Mouse (Mus musculus) forebrain, embryonic 10.5 days (tissue): ENCODE measurements at regions not wholly inside any gene's neighbourhood (a gene's known extent, or its start where the extent isn't known, plus 50 kb on each side); places are given as distances from the start of the nearest gene placed in this dataset.

Experiments
- DNase-seq: peaks from one replicate; pipeline ENCODE4 v3.0.0-alpha.2; 2017; ENCODE audit warnings: low spot score; ENCODE audit errors: extremely low spot score
- H3K27ac ChIP-seq: fragments of 300-500 bp; sonication (generic); 2 replicates; pipeline ENCODE4 v1.5.1; 2016; ENCODE audit warnings: mild to moderate bottlenecking
- H3K27me3 ChIP-seq: fragments of 300-500 bp; sonication (generic); 2 replicates; pipeline ENCODE4 v1.6.1; 2016; ENCODE audit warnings: mild to moderate bottlenecking; ENCODE audit not compliant: poor library complexity, severe bottlenecking
- H3K36me3 ChIP-seq: fragments of 300-500 bp; sonication (generic); replicated peaks from 2 replicates; pipeline ENCODE4 v1.6.1; 2016; ENCODE audit warnings: mild to moderate bottlenecking, moderate library complexity
- H3K4me1 ChIP-seq: fragments of 300-500 bp; sonication (generic); 2 replicates; pipeline ENCODE4 v1.6.1; 2016
- H3K4me3 ChIP-seq: fragments of 300-500 bp; sonication (generic); 2 replicates; pipeline ENCODE4 v1.5.1; 2016; ENCODE audit warnings: mild to moderate bottlenecking, moderate library complexity
- H3K9me3 ChIP-seq: fragments of 300-500 bp; sonication (generic); 2 replicates; pipeline ENCODE4 v1.6.1; 2016; ENCODE audit warnings: mild to moderate bottlenecking, moderate library complexity
- WGBS: fragments of 180-500 bp; shearing (Covaris S2); methylation state at CpG from one replicate; pipeline ENCODE4 v1.1.7; 2016; 5-methylcytosine and 5-hydroxymethylcytosine counted together

- H3K4me1 ChIP-seq: no peaks in the 10 kb centered on the region
- no peaks in the 10 kb centered on the region for H3K9me3 ChIP-seq
Measured at GRCm38 (mm10) chr10:111777559-111777958, 194.9 kb upstream of the Krr1 start.

GRCm38 (mm10) chr10:111778111-111778510 is 194.4 kb upstream of the Krr1 start:
- no peaks in the 10 kb centered on the region for H3K27me3 ChIP-seq
- H3K36me3 ChIP-seq: no peaks in the 10 kb centered on the region
- H3K27ac ChIP-seq: no peak overlapping the region
- no peak for DNase-seq
- H3K4me1 ChIP-seq: peaks cover 2% of the 10 kb centered on the region
- H3K9me3 ChIP-seq: no peaks in the 10 kb centered on the region
- H3K4me3 ChIP-seq: no peak overlapping the region
- WGBS: 82% methylated on average over 5 of the region's 5 CpGs

More at GRCm38 (mm10) chr10:111777559-111777958, 194.9 kb upstream of the Krr1 start:
- no peak overlapping the region for H3K4me3 ChIP-seq
- no peak overlapping the region for H3K27ac ChIP-seq
- H3K36me3 ChIP-seq: no peaks in the 10 kb centered on the region
- DNase-seq: no peak
- no peaks in the 10 kb centered on the region for H3K27me3 ChIP-seq

- Histone ChIP-seq H3K27ac (no peak overlapping the region), H3K4me3 (no peak overlapping the region), H3K9me3 (no peaks in the 10 kb centered on the region), H3K27me3 (no peaks in the 10 kb centered on the region), H3K36me3 (no peaks in the 10 kb centered on the region), H3K4me1 (peaks cover 13% of the 10 kb centered on the region)
- 92% methylated on average over 7 of the region's 7 CpGs for WGBS
- DNase-seq: no peak
Measured at GRCm38 (mm10) chr10:111779956-111780355, 192.5 kb upstream of the Krr1 start.

GRCm38 (mm10) chr10:111782195-111782810 is 190.2 kb upstream of the Krr1 start:
- Histone ChIP-seq H3K9me3 (no peaks in the 10 kb centered on the region), H3K4me3 (no peak overlapping the region), H3K36me3 (no peaks in the 10 kb centered on the region), H3K27ac (no peak overlapping the region), H3K27me3 (no peaks in the 10 kb centered on the region), H3K4me1 (peaks cover 17% of the 10 kb centered on the region)
- WGBS: 89% methylated on average over 22 of the region's 22 CpGs
- no peak for DNase-seq

GRCm38 (mm10) chr10:111783496-111783895 is 189.0 kb upstream of the Krr1 start:
- WGBS: 63% methylated on average over 3 of the region's 3 CpGs
- Histone ChIP-seq H3K27me3 (no peaks in the 10 kb centered on the region), H3K4me1 (peaks cover 21% of the 10 kb centered on the region), H3K9me3 (no peaks in the 10 kb centered on the region), H3K4me3 (no peak overlapping the region), H3K27ac (peak overlapping the region; percentile 30; the same call in 1 of the 2 replicates), H3K36me3 (no peaks in the 10 kb centered on the region)
- no peak for DNase-seq

GRCm38 (mm10) chr10:111784065-111784853 is 188.2 kb upstream of the Krr1 start:
- DNase-seq: no peak
- 79% methylated on average over 12 of the region's 12 CpGs for WGBS

GRCm38 (mm10) chr10:111787175-111787574 is 185.3 kb upstream of the Krr1 start:
- H3K4me1 ChIP-seq: peaks cover 21% of the 10 kb centered on the region
- no peak overlapping the region for H3K4me3 ChIP-seq
- 75% methylated on average over 9 of the region's 9 CpGs for WGBS
- H3K27ac ChIP-seq: no peak overlapping the region
- H3K36me3 ChIP-seq: no peaks in the 10 kb centered on the region
- no peaks in the 10 kb centered on the region for H3K9me3 ChIP-seq
- no peaks in the 10 kb centered on the region for H3K27me3 ChIP-seq
- DNase-seq: no peak

More at GRCm38 (mm10) chr10:111784065-111784853, 188.2 kb upstream of the Krr1 start:
- no peak overlapping the region for H3K4me3 ChIP-seq
- H3K27me3 ChIP-seq: no peaks in the 10 kb centered on the region
- no peaks in the 10 kb centered on the region for H3K9me3 ChIP-seq
- no peaks in the 10 kb centered on the region for H3K36me3 ChIP-seq
- peaks cover 21% of the 10 kb centered on the region for H3K4me1 ChIP-seq
- H3K27ac ChIP-seq: no peak overlapping the region

GRCm38 (mm10) chr10:111789264-111789663 is 183.2 kb upstream of the Krr1 start:
- no peak for DNase-seq
- Histone ChIP-seq H3K4me1 (peaks cover 9% of the 10 kb centered on the region; the same call in 1 of the 2 replicates), H3K36me3 (no peaks in the 10 kb centered on the region), H3K27me3 (no peaks in the 10 kb centered on the region), H3K9me3 (no peaks in the 10 kb centered on the region), H3K27ac (no peak overlapping the region), H3K4me3 (no peak overlapping the region)
- WGBS: 94% methylated on average over 9 of the region's 9 CpGs

- Histone ChIP-seq H3K4me1 (peaks cover 9% of the 10 kb centered on the region; the same call in 1 of the 2 replicates), H3K27me3 (no peaks in the 10 kb centered on the region), H3K9me3 (no peaks in the 10 kb centered on the region), H3K36me3 (no peaks in the 10 kb centered on the region), H3K27ac (no peak overlapping the region), H3K4me3 (no peak overlapping the region)
- no peak for DNase-seq
- WGBS: 96% methylated on average over 2 of the region's 2 CpGs
Measured at GRCm38 (mm10) chr10:111790911-111791310, 181.6 kb upstream of the Krr1 start.

GRCm38 (mm10) chr10:111795056-111795455 is 177.4 kb upstream of the Krr1 start:
- no peak overlapping the region for H3K27ac ChIP-seq
- no peaks in the 10 kb centered on the region for H3K36me3 ChIP-seq
- no peaks in the 10 kb centered on the region for H3K9me3 ChIP-seq
- no peak overlapping the region for H3K4me3 ChIP-seq
- no peak for DNase-seq
- 92% methylated on average over 5 of the region's 5 CpGs for WGBS
- peaks cover 12% of the 10 kb centered on the region for H3K4me1 ChIP-seq
- no peaks in the 10 kb centered on the region for H3K27me3 ChIP-seq

- Histone ChIP-seq H3K4me3 (no peak overlapping the region), H3K27me3 (no peaks in the 10 kb centered on the region), H3K27ac (no peak overlapping the region), H3K9me3 (no peaks in the 10 kb centered on the region), H3K36me3 (no peaks in the 10 kb centered on the region), H3K4me1 (peaks cover 19% of the 10 kb centered on the region)
- WGBS: 90% methylated on average over 3 of the region's 3 CpGs
- no peak for DNase-seq
Measured at GRCm38 (mm10) chr10:111795756-111796155, 176.7 kb upstream of the Krr1 start.

- Histone ChIP-seq H3K27me3 (no peaks in the 10 kb centered on the region), H3K27ac (no peak overlapping the region), H3K4me3 (no peak overlapping the region), H3K4me1 (peaks cover 50% of the 10 kb centered on the region), H3K9me3 (no peaks in the 10 kb centered on the region), H3K36me3 (no peaks in the 10 kb centered on the region)
- WGBS: 85% methylated on average over 7 of the region's 7 CpGs
- DNase-seq: no peak
Measured at GRCm38 (mm10) chr10:111798851-111799281, 173.6 kb upstream of the Krr1 start.

GRCm38 (mm10) chr10:111799850-111800589 is 172.4 kb upstream of the Krr1 start:
- H3K9me3 ChIP-seq: no peaks in the 10 kb centered on the region
- H3K4me1 ChIP-seq: peaks cover 50% of the 10 kb centered on the region
- H3K27me3 ChIP-seq: no peaks in the 10 kb centered on the region
- peak overlapping the region; percentile 33 for H3K27ac ChIP-seq
- no peaks in the 10 kb centered on the region for H3K36me3 ChIP-seq
- 22% methylated on average over 14 of the region's 14 CpGs for WGBS
- no peak overlapping the region for H3K4me3 ChIP-seq
- DNase-seq: no peak
